Mouse (Mus musculus) heart, postnatal 0 days (tissue): Measurements from ENCODE around the gene Gm10638.

Source experiments
- CTCF ChIP-seq: IDR thresholded peaks from 2 replicates; pipeline ENCODE4 v1.5.1; 2016; ENCODE audit warnings: antibody characterized with exemption, control low read depth, low read depth
- EP300 ChIP-seq: IDR thresholded peaks from 2 replicates; pipeline ENCODE4 v1.6.1; 2016; ENCODE audit warnings: antibody characterized with exemption, low read depth

GRCm38 (mm10) chr8:86746511-86746910 lies 1.0 kb downstream of the Gm10638 start:
- TF ChIP-seq CTCF: no peak
- no peak for TF ChIP-seq EP300
